ENCODE assay signal across 29 mouse cellular contexts in genomic region chr14:59890107-59890506, GRCm38 (mm10).
"Had no signal": no experiment of that assay in that cellular context is flagged by ENCODE, and none has a peak within 500 bp of the region (broad histone marks: within the 10 kb centered on the region; RNA-seq: fewer than 3 reads in every experiment).

No protein-coding gene starts in this region.

- H3K27me3 ChIP-seq: hindbrain, embryonic 12.5 days; hindbrain, embryonic 15.5 days; intestine, embryonic 15.5 days had no signal

- H3K9me3 ChIP-seq: heart, embryonic 10.5 days; heart, embryonic 12.5 days; heart, embryonic 13.5 days; heart, embryonic 15.5 days; hindbrain, embryonic 10.5 days; hindbrain, embryonic 12.5 days; hindbrain, embryonic 13.5 days; hindbrain, embryonic 15.5 days; intestine, embryonic 15.5 days had no signal

- H3K4me2 ChIP-seq: heart, embryonic 11.5 days; heart, embryonic 12.5 days; heart, embryonic 13.5 days; heart, embryonic 15.5 days; hindbrain, embryonic 12.5 days; hindbrain, embryonic 13.5 days; hindbrain, embryonic 14.5 days; hindbrain, embryonic 15.5 days; intestine, embryonic 15.5 days had no signal

- ATAC-seq: hindbrain, embryonic 16.5 days; hindbrain, postnatal 0 days; inflammation-experienced regulatory T-cells, adult 6 months; intestine, embryonic 15.5 days; intestine, embryonic 16.5 days had no signal

- H3K9ac ChIP-seq: heart, embryonic 12.5 days; heart, embryonic 13.5 days; heart, embryonic 15.5 days; hindbrain, embryonic 12.5 days; hindbrain, embryonic 13.5 days; hindbrain, embryonic 14.5 days; hindbrain, embryonic 15.5 days; intestine, embryonic 15.5 days had no signal

- H3K4me1 ChIP-seq: hindbrain, embryonic 10.5 days had no signal

- H3K4me3 ChIP-seq: heart, adult 2 months; heart, embryonic 10.5 days; heart, embryonic 12.5 days; heart, embryonic 13.5 days; heart, embryonic 15.5 days; hindbrain, embryonic 10.5 days; hindbrain, embryonic 12.5 days; hindbrain, embryonic 13.5 days; hindbrain, embryonic 15.5 days; intestine, embryonic 15.5 days; layer of hippocampus, adult 2 months; left cerebral cortex, adult 2 months had no signal

- H3K27ac ChIP-seq: heart, adult 2 months; heart, embryonic 10.5 days; heart, embryonic 13.5 days; heart, embryonic 15.5 days; hindbrain, embryonic 10.5 days; hindbrain, embryonic 12.5 days; hindbrain, embryonic 13.5 days; hindbrain, embryonic 14.5 days; hindbrain, embryonic 15.5 days; hindbrain, postnatal 0 days; intestine, embryonic 15.5 days; layer of hippocampus, adult 2 months; left cerebral cortex, adult 2 months had no signal

- DNase-seq: heart, postnatal 10 days; heart, postnatal 14 days; heart, postnatal 4 days; kidney, adult 11 months; kidney, adult 2 months; kidney, adult 9 months; kidney, postnatal 10 days; kidney, postnatal 25 days; kidney, postnatal 4 days; layer of hippocampus, adult 9-11 months; layer of hippocampus, postnatal 36 days had no signal

- H3K36me3 ChIP-seq: heart, embryonic 10.5 days; heart, embryonic 12.5 days; heart, embryonic 13.5 days; heart, embryonic 15.5 days; hindbrain, embryonic 10.5 days; hindbrain, embryonic 12.5 days; hindbrain, embryonic 13.5 days; hindbrain, embryonic 15.5 days; intestine, embryonic 15.5 days had no signal
